Mouse (Mus musculus) B cell, adult 67 days (primary cell): ENCODE results near the gene St5. TPM values are rescaled to one million over a fixed set of nuclear protein-coding genes. Genes with fewer than 3 reads are reported as not detected.

ENCODE experiments used
- total RNA-seq, 2 experiments: library from RNA; stranded (reverse); gene quantifications; 4 replicates each; pipeline ENCODE4 v1.2.4; 2023

The St5 gene
- under 1 TPM in 1 of 2 experiments, not detected in 1; 0.12 TPM for total RNA-seq

GRCm38 (mm10) chr7:109703190-109704015, at the start of gene St5, which contains the start of gene Akip1:
Gene St5 (minus strand): TSS chr7:109703605.
Gene Akip1 (plus strand): TSS chr7:109703690.

GRCm38 (mm10) chr7:109752008-109752925, 48.9 kb upstream of the St5 start, which contains the start of gene Tmem9b:
Gene Tmem9b (minus strand): TSS chr7:109752875.

GRCm38 (mm10) chr7:109731626-109732025, 28.2 kb upstream of the St5 start, which contains the start of gene Ascl3:
Gene Ascl3 (minus strand): TSS chr7:109731726.

GRCm38 (mm10) chr7:109723697-109724096, 20.3 kb upstream of the St5 start, which contains the start of gene BC051019:
Gene BC051019 (minus strand): TSS chr7:109723850.

GRCm38 (mm10) chr7:109518838-109519696, 184.3 kb downstream of the St5 start, which contains the start of gene Rpl27a:
Gene Rpl27a (plus strand): TSS chr7:109519147.

DNA sequence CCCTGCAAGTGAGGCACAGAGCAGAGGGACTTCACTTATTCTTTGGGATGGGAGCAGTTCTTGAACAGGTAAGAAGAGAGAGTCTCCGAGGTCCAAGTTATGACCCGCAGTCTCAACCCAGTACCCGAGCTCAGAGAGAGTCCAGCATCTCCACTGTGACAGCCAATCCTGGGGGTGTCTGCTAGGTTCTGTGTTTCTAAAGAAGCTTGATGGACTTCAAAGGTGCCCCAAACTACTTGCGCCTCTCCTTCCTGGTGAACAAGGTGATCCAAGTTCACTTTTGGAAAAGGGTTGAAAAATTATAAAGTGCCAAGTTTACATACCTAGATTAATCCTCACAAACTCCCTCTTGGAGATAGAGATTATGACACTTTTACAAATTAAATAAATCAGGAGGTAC, 195.4 kb downstream of the St5 start, which contains the start of gene Trim66:
Trim66 (minus strand) TSS at position 101 of the 400 bp plus-strand sequence.

Other genes with a start within 250 kb of the St5 start
- gene Trim66, start 195.5 kb downstream of the St5 start, total RNA-seq, result under 1 TPM; 0.36 to 0.46 TPM
- gene Rpl27a, start 184.5 kb downstream of the St5 start, total RNA-seq, result 100 to 1,000 TPM; 513 to 551 TPM
- gene Akip1, start 85 bp upstream of the St5 start, total RNA-seq, result 10 to 100 TPM; 11.1 to 14.6 TPM
- not detected for gene BC051019, start 20.2 kb upstream of the St5 start, total RNA-seq
- gene Ascl3, start 28.1 kb upstream of the St5 start, total RNA-seq, result not detected
- gene Tmem9b, start 49.3 kb upstream of the St5 start, total RNA-seq, result 10 to 100 TPM; 27.8 to 28.2 TPM
- gene Nrip3, start 78.4 kb upstream of the St5 start, total RNA-seq, result not detected
- not detected for gene Scube2, start 162.1 kb upstream of the St5 start, total RNA-seq